Mouse (Mus musculus): ENCODE results near the gene Gm45194.

The Gm45194 gene

GRCm38 (mm10) chrX:111891089-111891488 is at the start of gene Gm45194:
Gm45194 (plus strand) TSS chrX:111891389.
- no peak for DNase-seq (ENCODE audit: extremely low read depth, low read depth)

DNA sequence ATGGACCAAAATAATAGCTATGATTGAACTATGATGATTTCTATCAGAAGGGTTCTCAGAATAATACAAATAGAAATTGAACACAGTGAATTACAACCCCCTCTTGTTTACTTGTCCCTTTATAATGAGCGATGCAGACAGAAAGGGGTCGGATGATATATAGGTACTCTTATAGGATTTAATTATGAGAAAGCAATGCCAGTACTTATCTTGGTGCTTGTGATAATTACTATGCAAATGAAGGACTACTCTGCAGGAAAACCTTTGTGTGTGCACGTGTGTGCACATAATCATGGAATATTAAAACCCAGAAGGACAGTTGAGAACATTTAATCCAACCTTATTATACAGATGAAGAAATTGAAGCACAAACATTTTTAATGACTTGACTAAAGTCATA is 35.3 kb upstream of the Gm45194 start:
- DNase-seq (ENCODE audit: extremely low read depth, low read depth): no peak

DNA sequence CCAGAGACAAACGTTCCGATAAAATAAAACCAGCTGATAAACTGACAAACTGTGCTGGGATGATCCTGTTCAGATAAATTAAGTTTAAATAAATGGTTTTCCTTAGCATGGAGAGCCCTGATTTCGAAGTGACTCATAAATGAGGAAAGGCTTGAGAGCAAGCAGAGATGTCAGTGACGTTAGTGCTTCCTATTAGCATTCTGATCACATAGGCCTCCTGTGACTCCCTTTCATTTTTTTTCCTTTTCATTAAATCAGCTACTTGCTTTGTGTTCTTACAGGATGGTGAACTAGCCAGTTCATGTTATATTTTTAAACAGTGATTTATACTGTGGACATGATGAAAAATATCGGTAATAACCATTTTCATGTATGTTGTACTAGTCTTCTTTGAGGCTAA is 9.9 kb upstream of the Gm45194 start:
- no peak for DNase-seq (ENCODE audit: extremely low read depth, low read depth)

DNA sequence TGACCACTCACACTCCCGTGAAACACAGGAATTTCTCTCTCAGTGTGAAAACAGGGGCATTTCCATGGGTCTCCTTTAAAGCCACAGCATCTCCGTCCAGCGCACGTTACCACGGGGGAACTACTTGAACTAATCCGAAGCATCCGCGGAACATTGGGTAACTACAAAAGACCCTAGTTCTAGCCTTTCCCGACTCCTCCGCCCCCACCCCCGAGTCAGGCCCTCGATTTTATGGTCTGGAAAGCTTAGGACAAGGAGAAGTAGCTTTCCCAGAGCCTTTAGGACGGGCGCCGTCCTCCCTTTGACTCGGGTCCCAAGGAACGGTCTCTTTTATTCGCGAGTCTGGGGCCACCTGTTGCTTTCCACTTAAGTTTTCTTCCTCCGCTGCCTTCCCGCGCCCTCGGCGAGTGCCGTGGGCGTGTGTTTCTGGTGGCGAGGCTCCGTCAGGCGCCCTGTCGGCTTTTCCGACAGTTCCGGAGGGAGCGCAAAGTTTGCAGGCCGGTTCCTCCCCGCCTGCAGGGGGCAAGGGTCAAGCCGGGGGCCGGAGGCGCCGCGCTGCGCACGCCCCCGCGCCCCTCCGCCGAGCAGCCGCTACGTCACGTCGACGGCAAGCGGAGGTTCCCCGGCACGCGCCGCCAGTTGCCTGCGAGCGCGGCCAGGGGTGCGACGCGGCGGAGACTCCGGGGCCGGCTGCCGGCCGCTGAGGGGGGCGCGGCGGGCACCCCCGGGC is 3.3 kb downstream of the Gm45194 start:
- no peak for DNase-seq (ENCODE audit: extremely low read depth, low read depth)

DNA sequence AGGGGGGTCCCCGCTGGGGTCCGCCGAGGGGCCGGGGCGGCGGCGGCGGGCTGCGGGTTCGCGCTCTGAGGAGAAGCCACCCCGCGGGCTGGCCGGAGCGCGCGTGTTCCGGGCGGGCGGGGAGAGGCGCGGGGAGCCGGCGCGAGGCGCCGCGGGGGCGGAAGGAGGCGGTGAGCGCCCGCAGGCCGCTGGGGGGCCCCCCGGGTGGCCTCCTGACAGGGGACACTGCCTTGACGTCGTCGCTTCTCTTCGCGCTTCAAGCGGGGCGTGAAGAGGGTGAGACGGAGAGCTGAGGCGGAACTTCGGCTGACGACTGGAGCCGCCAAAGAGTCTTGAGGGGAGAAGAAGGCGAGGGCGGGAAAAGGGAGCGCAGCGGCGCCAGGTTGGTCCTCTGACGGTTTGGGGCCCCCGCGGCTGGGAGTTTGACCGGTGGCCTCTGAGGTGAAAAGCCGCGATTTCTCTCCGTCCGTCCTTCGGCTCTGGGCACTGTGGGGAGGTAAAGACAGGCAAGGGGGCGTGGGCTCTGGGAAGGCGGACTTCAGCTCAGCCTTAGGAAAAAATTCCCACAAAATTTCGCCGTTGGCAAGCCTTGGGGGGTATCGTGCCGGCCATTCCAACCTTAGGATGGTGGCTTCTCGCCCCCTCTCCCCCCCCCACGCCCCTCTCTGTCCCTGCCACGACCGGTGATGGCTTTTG is 4.0 kb downstream of the Gm45194 start:
- DNase-seq (ENCODE audit: extremely low read depth, low read depth): no peak

- DNase-seq (ENCODE audit: extremely low read depth, low read depth): peak; percentile 6
These were observed 26.2 kb downstream of the Gm45194 start for GRCm38 (mm10) chrX:111917422-111917821.

- DNase-seq (ENCODE audit: extremely low read depth, low read depth): peak; percentile 31
These were observed 69.7 kb downstream of the Gm45194 start for GRCm38 (mm10) chrX:111960909-111961308.

- DNase-seq (ENCODE audit: extremely low read depth, low read depth): no peak
These were observed 108.5 kb downstream of the Gm45194 start for GRCm38 (mm10) chrX:111999661-112000060.

DNA sequence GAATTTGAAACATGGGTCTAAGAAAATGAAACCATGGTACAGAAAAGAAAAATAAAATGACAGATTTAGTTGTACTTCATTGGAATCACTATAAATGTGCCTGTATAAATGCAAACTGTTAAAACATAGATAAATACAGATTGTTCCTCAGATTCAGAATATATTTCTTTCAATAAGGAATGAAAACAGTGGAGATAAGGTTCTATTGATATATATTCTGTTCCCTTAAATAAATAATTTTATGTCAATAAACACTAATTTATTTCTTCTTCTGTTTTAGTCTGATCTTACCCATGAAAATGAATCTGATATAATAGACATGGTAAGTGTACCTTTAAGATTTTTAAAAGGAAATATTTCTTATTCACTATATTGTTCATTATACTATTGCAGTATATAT is 119.5 kb downstream of the Gm45194 start, which contains the start of gene Tex16:
Gene Tex16 (plus strand): TSS at position 301 of the 400 bp plus-strand sequence.
- no peak for DNase-seq (ENCODE audit: extremely low read depth, low read depth)

- DNase-seq (ENCODE audit: extremely low read depth, low read depth): no peak
These were observed 347.6 kb downstream of the Gm45194 start, which contains the start of gene 4933403O08Rik for GRCm38 (mm10) chrX:112238749-112239148. 4933403O08Rik (plus strand) TSS chrX:112239049.

GRCm38 (mm10) chrX:112242916-112243315 is 351.7 kb downstream of the Gm45194 start:
- DNase-seq (ENCODE audit: extremely low read depth, low read depth): peak; percentile 44

GRCm38 (mm10) chrX:112255513-112255912 is 364.3 kb downstream of the Gm45194 start:
- DNase-seq (ENCODE audit: extremely low read depth, low read depth): no peak

DNA sequence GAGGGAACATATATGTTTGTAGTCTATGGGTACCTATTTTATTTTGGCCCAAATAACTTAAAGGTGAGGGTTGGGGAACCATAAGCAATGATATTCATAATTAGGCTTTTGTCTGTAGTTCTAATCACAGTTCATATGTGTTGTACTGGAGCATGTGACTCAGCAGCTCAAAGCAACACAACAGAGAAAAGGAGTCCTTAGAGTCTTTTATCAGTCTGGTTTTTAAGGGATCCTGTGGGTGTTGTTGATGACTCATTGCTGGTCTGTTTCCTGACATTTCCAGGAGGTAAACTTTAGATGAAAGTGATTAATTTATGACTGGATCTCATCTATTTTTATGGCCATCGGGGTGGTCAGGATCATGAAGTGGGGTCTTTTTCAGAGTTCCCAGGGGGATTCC is 382.4 kb downstream of the Gm45194 start:
- peak; percentile 2 for DNase-seq (ENCODE audit: extremely low read depth, low read depth)

Data from MEL-GATA-1-ER (cell line).